ENCODE assay signal across 9 mouse cellular contexts in the genomic region with DNA sequence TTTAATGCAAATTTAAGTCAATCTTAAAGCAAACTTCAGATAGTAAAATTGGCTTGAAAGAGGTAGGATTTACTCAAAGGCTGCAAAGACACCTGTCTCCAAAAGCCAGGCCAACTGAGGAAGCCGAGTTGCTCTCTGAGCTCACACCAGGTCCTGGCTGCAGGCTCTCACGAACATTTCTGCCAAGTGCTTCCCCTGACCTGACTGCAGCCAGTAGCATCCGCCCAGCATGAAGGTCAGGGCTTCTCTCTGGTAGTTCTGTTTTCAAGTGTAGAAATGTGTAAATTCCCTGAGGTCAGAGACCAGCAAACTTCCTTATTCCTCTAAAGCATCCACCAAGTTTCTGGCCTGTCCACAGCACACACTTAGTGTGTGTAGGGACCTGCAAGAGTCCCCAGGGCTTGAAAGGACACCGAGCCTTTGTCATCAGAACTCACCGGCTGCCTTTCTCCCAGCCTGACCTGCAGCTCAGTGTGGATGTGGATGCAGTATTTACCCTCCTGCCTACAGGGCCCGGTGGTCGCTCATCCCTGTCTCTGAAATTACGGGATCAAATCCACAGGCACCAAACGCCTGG. TPM values are rescaled to one million over a fixed set of nuclear protein-coding genes. Genes with fewer than 3 reads are reported as not detected.
DNase-seq lines count a peak whose midpoint lies in the region; TF ChIP-seq lines count a peak whose summit lies in the region.
"Had no signal": no experiment of that assay in that cellular context is flagged by ENCODE, and none has a peak within 500 bp of the region (broad histone marks: within the 10 kb centered on the region; RNA-seq: fewer than 3 reads in every experiment).

No protein-coding gene starts in this region.

- 58% methylated on average over 9 of the region's 9 CpGs for WGBS in kidney, adult 2 months

- intact Hi-C loops in heart, postnatal 14 days (cut with DNase I) = loop anchor here (5.0 kb wide), 1 partner anchor 42 kb away; no protein-coding TSS in a partner anchor

- no peak for TF ChIP-seq CTCF in kidney, adult 2 months (conservative IDR thresholded peaks at IDR 0.05; ENCODE audit: insufficient read depth, insufficient read length, low read depth, low read length)

- H3K27me3 ChIP-seq in kidney, adult 2 months (replicated peaks; ENCODE audit: control insufficient read depth, insufficient read depth, low read length) = no peaks in the 10 kb centered on the region

- H3K36me3 ChIP-seq in kidney, adult 2 months (ENCODE audit: control insufficient read depth, insufficient read depth, low read length) = no peaks in the 10 kb centered on the region

- peak; percentile 66 for DNase-seq in adrenal gland, postnatal 10 days
- no peak for DNase-seq in adrenal gland, postnatal 25 days
- DNase-seq in kidney, adult 2 months = peak; percentile 21
- no peak for DNase-seq in kidney, adult 9 months
- peak; percentile 36 for DNase-seq in cerebellum, adult 9-11 months
- DNase-seq in heart, postnatal 14 days = peak; percentile 44 to 54
- DNase-seq in right cerebral cortex, adult 2 months (ENCODE audit: low spot score in 2 of 2) = no peak
- no peak for DNase-seq in lung, postnatal 25 days (ENCODE audit: low spot score)
- DNase-seq: kidney, adult 8-10 months had no signal

- TF ChIP-seq POLR2A in kidney, adult 2 months (IDR thresholded peaks at IDR 0.05; ENCODE audit: low read depth, low read length) = no peak

- H3K27ac ChIP-seq in kidney, adult 2 months (ENCODE audit: insufficient read depth, low read depth, low read length) = no peak overlapping the region

- H3K4me1 ChIP-seq in kidney, adult 2 months (ENCODE audit: control insufficient read depth, insufficient read depth, low read length) = 0 out of 2 replicates have a peak, but pooled peaks cover 2% of the 10 kb centered on the region

- no peak overlapping the region for H3K4me3 ChIP-seq in kidney, adult 2 months (ENCODE audit: insufficient read depth, low read depth, low read length)

RNA-seq across cellular contexts. Expression of a gene that starts 44.6 kb away (rescaled TPM):
- 10 to 100 TPM; 44.9 to 61.7 TPM for total RNA-seq in adrenal gland, postnatal 10 days (2021)
- 48.2 and 56.9 TPM in 2 replicates for total RNA-seq in adrenal gland, postnatal 25 days (2021)
- 8.8 and 9.8 TPM in 2 replicates for polyA plus RNA-seq in kidney, adult 2 months (2012; rRNA removed)
- 10 to 100 TPM; 31.4 to 33.6 TPM for total RNA-seq in heart, postnatal 14 days (2021)

Comparison
In these comparisons a context has a peak if more than half of its experiments do, and no peak if none do; other contexts are left out.
1. DNase-seq: peak in adrenal gland, postnatal 10 days (single experiment), kidney, adult 2 months (single experiment), cerebellum, adult 9-11 months (single experiment) and heart, postnatal 14 days (2 of 2); none in adrenal gland, postnatal 25 days (single experiment), kidney, adult 9 months (single experiment), right cerebral cortex, adult 2 months (0 of 2) and lung, postnatal 25 days (single experiment).